Mouse (Mus musculus) hindbrain, embryonic 15.5 days (tissue): ENCODE measurements at regions not wholly inside any gene's neighbourhood (a gene's known extent, or its start where the extent isn't known, plus 50 kb on each side); places are given as distances from the start of the nearest gene placed in this dataset.

Experiments used
- ATAC-seq: fragments of 200-750 bp; cut with Nextera tagmentation; 2 replicates; pipeline ENCODE4 v1.8.0; 2017; ENCODE audit warnings: low read depth, moderate number of reproducible peaks, moderate TSS enrichment; ENCODE audit not compliant: low FRiP score
- H3K27ac ChIP-seq: fragments of 300-500 bp; sonication (generic); replicated peaks from 2 replicates; pipeline ENCODE4 v1.5.1; 2015; ENCODE audit warnings: mild to moderate bottlenecking, inconsistent platforms
- H3K27me3 ChIP-seq: fragments of 300-500 bp; sonication (generic); 2 replicates; pipeline ENCODE4 v1.6.1; 2015; ENCODE audit warnings: control low read depth, inconsistent platforms
- H3K36me3 ChIP-seq: fragments of 300-500 bp; sonication (generic); 2 replicates; pipeline ENCODE4 v1.6.1; 2015; ENCODE audit warnings: control low read depth, inconsistent platforms
- H3K4me1 ChIP-seq: fragments of 300-500 bp; sonication (generic); replicated peaks from 2 replicates; pipeline ENCODE4 v1.6.1; 2015; ENCODE audit warnings: control low read depth, inconsistent platforms
- H3K4me2 ChIP-seq: fragments of 300-500 bp; sonication (generic); 2 replicates; pipeline ENCODE4 v1.6.1; 2015; ENCODE audit warnings: moderate library complexity, mild to moderate bottlenecking, inconsistent platforms
- H3K4me3 ChIP-seq: fragments of 300-500 bp; sonication (generic); 2 replicates; pipeline ENCODE4 v1.5.1; 2015; ENCODE audit warnings: mild to moderate bottlenecking, inconsistent platforms
- H3K9ac ChIP-seq: fragments of 300-500 bp; sonication (generic); 2 replicates; pipeline ENCODE4 v1.6.1; 2015; ENCODE audit warnings: inconsistent platforms
- H3K9me3 ChIP-seq: fragments of 300-500 bp; sonication (generic); 2 replicates; pipeline ENCODE4 v1.6.1; 2016; ENCODE audit warnings: control low read depth, inconsistent platforms
- WGBS: fragments of 180-500 bp; shearing (Covaris S2); methylation state at CpG from one replicate; pipeline ENCODE4 v1.1.7; 2015; 5-methylcytosine and 5-hydroxymethylcytosine counted together

GRCm38 (mm10) chr6:127241693-127242425, 89.9 kb upstream of the Ccnd2 start:
- H3K4me3 ChIP-seq = no peak overlapping the region

GRCm38 (mm10) chr6:127243032-127243431, 91.0 kb upstream of the Ccnd2 start:
- H3K9me3 ChIP-seq = no peaks in the 10 kb centered on the region
- H3K4me1 ChIP-seq = no peaks in the 10 kb centered on the region
- WGBS = 74% methylated on average over 2 of the region's 2 CpGs
- no peak for ATAC-seq
- no peak overlapping the region for H3K9ac ChIP-seq
- no peak overlapping the region for H3K4me3 ChIP-seq
- no peaks in the 10 kb centered on the region for H3K27me3 ChIP-seq
- no peaks in the 10 kb centered on the region for H3K36me3 ChIP-seq
- no peak overlapping the region for H3K4me2 ChIP-seq
- H3K27ac ChIP-seq = no peak overlapping the region

More at GRCm38 (mm10) chr6:127241693-127242425, 89.9 kb upstream of the Ccnd2 start:
- Histone ChIP-seq H3K9ac (no peak overlapping the region), H3K9me3 (no peaks in the 10 kb centered on the region), H3K27me3 (no peaks in the 10 kb centered on the region), H3K36me3 (no peaks in the 10 kb centered on the region), H3K4me2 (no peak overlapping the region), H3K4me1 (no peaks in the 10 kb centered on the region), H3K27ac (no peak overlapping the region)
- WGBS = 78% methylated on average over 14 of the region's 14 CpGs
- no peak for ATAC-seq

- H3K4me1 ChIP-seq = 0 out of 2 replicates have a peak, but pooled peaks cover under 1% of the 10 kb centered on the region
- no peak overlapping the region for H3K27ac ChIP-seq
- H3K9ac ChIP-seq = no peak overlapping the region
- ATAC-seq = no peak
- WGBS = 81% methylated on average over 4 of the region's 4 CpGs
- H3K36me3 ChIP-seq = no peaks in the 10 kb centered on the region
- no peaks in the 10 kb centered on the region for H3K9me3 ChIP-seq
- H3K4me3 ChIP-seq = no peak overlapping the region
- H3K27me3 ChIP-seq = no peaks in the 10 kb centered on the region
- no peak overlapping the region for H3K4me2 ChIP-seq
Measured at GRCm38 (mm10) chr6:127245814-127246440, 93.9 kb upstream of the Ccnd2 start.

GRCm38 (mm10) chr6:127246730-127247129, 94.7 kb upstream of the Ccnd2 start:
- no peak overlapping the region for H3K27ac ChIP-seq
- no peak overlapping the region for H3K4me3 ChIP-seq
- H3K9me3 ChIP-seq = no peaks in the 10 kb centered on the region
- no peak for ATAC-seq
- no peak overlapping the region for H3K4me2 ChIP-seq
- no peak overlapping the region for H3K9ac ChIP-seq
- peaks cover 9% of the 10 kb centered on the region for H3K4me1 ChIP-seq
- H3K36me3 ChIP-seq = no peaks in the 10 kb centered on the region
- no peaks in the 10 kb centered on the region for H3K27me3 ChIP-seq
- 56% methylated on average over 7 of the region's 7 CpGs for WGBS

- 30% methylated on average over 5 of the region's 5 CpGs for WGBS
Measured at GRCm38 (mm10) chr6:127247343-127247742, 95.3 kb upstream of the Ccnd2 start.

GRCm38 (mm10) chr6:127250181-127250873, 98.3 kb upstream of the Ccnd2 start:
- Histone ChIP-seq H3K4me1 (peaks cover 11% of the 10 kb centered on the region), H3K4me2 (no peak overlapping the region), H3K4me3 (no peak overlapping the region), H3K36me3 (no peaks in the 10 kb centered on the region), H3K9ac (no peak overlapping the region), H3K9me3 (no peaks in the 10 kb centered on the region), H3K27ac (no peak overlapping the region), H3K27me3 (no peaks in the 10 kb centered on the region)
- 15% methylated on average over 8 of the region's 8 CpGs for WGBS
- no peak for ATAC-seq

More at GRCm38 (mm10) chr6:127247343-127247742, 95.3 kb upstream of the Ccnd2 start:
- Histone ChIP-seq H3K36me3 (no peaks in the 10 kb centered on the region), H3K4me3 (no peak overlapping the region), H3K27ac (no peak overlapping the region), H3K9ac (no peak overlapping the region), H3K4me2 (no peak overlapping the region), H3K9me3 (no peaks in the 10 kb centered on the region), H3K4me1 (peaks cover 11% of the 10 kb centered on the region), H3K27me3 (no peaks in the 10 kb centered on the region)
- no peak for ATAC-seq

- no peak overlapping the region for H3K4me2 ChIP-seq
Measured at GRCm38 (mm10) chr6:127250874-127251670, 99.1 kb upstream of the Ccnd2 start.

GRCm38 (mm10) chr6:127251671-127251985, 99.6 kb upstream of the Ccnd2 start:
- Histone ChIP-seq H3K27ac (no peak overlapping the region), H3K4me3 (no peak overlapping the region), H3K36me3 (no peaks in the 10 kb centered on the region), H3K27me3 (no peaks in the 10 kb centered on the region), H3K9ac (no peak overlapping the region), H3K4me2 (peak overlapping the region; percentile 17; the same call in 1 of the 2 replicates), H3K9me3 (no peaks in the 10 kb centered on the region), H3K4me1 (peaks cover 11% of the 10 kb centered on the region)
- 10% methylated on average over 5 of the region's 5 CpGs for WGBS
- ATAC-seq = no peak

More at GRCm38 (mm10) chr6:127250874-127251670, 99.1 kb upstream of the Ccnd2 start:
- H3K36me3 ChIP-seq = no peaks in the 10 kb centered on the region
- H3K9ac ChIP-seq = no peak overlapping the region
- peaks cover 11% of the 10 kb centered on the region for H3K4me1 ChIP-seq
- whole genome bisulfite sequencing = 11% methylated on average over 11 of the region's 11 CpGs
- H3K27me3 ChIP-seq = no peaks in the 10 kb centered on the region
- no peak overlapping the region for H3K27ac ChIP-seq
- no peak overlapping the region for H3K4me3 ChIP-seq
- no peaks in the 10 kb centered on the region for H3K9me3 ChIP-seq
- peak; percentile 46; the same call in 1 of the 2 replicates for ATAC-seq

- Histone ChIP-seq H3K9ac (no peak overlapping the region), H3K9me3 (no peaks in the 10 kb centered on the region), H3K4me2 (peak overlapping the region; percentile 17; the same call in 1 of the 2 replicates), H3K36me3 (no peaks in the 10 kb centered on the region), H3K4me1 (peaks cover 11% of the 10 kb centered on the region), H3K4me3 (no peak overlapping the region), H3K27me3 (no peaks in the 10 kb centered on the region), H3K27ac (no peak overlapping the region)
- no peak for ATAC-seq
- 3% methylated on average over 3 of the region's 3 CpGs for WGBS
Measured at GRCm38 (mm10) chr6:127252000-127252721, 100.2 kb upstream of the Ccnd2 start.

GRCm38 (mm10) chr6:127253935-127254334, 101.9 kb upstream of the Ccnd2 start:
- Histone ChIP-seq H3K4me2 (no peak overlapping the region), H3K4me3 (no peak overlapping the region), H3K27ac (no peak overlapping the region), H3K4me1 (peaks cover 11% of the 10 kb centered on the region), H3K9me3 (no peaks in the 10 kb centered on the region), H3K36me3 (no peaks in the 10 kb centered on the region), H3K9ac (no peak overlapping the region), H3K27me3 (no peaks in the 10 kb centered on the region)
- 84% methylated on average over 3 of the region's 3 CpGs for WGBS
- no peak for ATAC-seq
